Mouse (Mus musculus): ENCODE data around the gene Als2. TPM values are rescaled to one million over a fixed set of nuclear protein-coding genes. Genes with fewer than 3 reads are reported as not detected.

Als2 gene
- 7.3 TPM for polyA plus RNA-seq (2014; fragmentation: Illumina TruSeq; extraction: RNeasy Lipid Tissue Mini Kit (QIAGEN cat#74804); ENCODE audit: low read depth, low replicate concordance)

DNA sequence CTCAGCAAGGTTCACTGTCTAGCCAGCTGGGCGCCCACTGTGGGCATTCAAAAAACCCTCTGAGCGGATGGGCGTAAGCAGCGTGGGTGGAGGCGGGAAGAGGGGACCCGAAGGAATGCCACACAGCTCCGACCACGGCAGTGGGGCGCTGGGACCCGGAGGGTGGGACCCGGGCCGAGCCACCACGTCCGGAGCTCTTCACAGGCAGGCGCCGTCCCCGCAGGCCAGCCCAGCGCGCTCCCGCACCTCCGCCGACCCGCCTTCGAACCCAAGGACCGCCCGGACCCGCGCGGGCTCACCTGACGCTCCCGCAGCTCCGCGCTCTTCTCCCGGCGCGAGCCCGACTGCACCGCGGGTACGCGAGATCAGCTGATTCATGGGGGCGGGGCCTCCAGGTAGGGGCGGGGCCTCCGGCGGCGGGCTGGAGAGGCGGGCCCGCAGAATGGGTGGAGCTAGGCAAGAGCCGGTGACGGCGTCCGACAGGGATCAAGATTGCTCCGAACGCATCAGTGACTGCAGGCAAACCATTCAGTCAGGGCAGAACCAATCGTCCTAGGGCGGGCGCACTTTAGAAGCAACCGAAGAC is at the start of gene Als2:
Als2 (minus strand) TSS at position 376 of the 586 bp plus-strand sequence.

DNA sequence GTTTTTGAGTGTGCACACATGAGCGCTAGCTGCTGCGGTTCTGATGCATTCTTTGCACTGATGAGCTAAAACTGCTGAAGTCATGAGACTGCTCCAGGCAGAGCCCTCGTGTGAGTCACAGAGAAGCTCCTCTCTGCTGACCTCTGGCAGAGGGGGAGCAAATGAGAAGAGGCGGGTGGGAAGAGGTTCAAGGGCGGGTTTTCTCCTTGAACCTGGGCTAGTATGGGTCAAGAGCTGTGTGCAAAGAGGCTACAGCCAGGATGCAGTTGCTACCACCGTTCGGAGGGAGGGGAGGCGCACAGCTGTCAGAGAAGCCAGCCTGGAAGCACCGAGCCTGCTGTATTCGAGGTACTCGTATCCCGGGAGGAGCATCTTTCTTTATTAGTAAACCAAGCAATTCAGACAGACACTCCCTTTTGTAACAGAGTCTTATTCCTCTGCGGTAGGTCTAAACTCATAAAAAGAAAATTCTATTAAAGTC is 19.8 kb upstream of the Als2 start, which contains the start of gene Cdk15:
Cdk15 (plus strand) TSS at position 156 of the 481 bp plus-strand sequence.

DNA sequence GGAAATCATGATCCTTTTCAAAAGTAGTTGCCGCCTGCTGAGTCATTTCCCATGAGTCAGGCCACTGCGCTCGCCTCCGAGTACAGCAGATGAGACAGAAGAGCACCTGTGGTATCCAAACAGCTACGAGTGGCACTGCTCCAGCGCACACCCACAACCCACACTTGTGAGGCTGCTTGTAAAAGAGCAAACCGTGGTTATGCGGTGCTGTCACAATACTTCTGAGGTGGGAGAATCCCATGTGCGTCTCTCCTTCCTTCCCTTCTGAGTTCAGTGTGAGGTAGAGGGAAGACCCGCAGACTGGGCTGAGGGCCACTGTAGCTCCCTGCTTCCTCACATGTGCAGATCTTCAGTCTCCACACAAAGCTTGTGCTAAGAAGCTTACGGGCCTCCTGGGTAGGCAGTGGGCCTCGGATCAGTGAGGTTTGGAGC is 74.0 kb downstream of the Als2 start, which contains the start of gene Mpp4:
Mpp4 (minus strand) TSS at position 360 of the 432 bp plus-strand sequence.

DNA sequence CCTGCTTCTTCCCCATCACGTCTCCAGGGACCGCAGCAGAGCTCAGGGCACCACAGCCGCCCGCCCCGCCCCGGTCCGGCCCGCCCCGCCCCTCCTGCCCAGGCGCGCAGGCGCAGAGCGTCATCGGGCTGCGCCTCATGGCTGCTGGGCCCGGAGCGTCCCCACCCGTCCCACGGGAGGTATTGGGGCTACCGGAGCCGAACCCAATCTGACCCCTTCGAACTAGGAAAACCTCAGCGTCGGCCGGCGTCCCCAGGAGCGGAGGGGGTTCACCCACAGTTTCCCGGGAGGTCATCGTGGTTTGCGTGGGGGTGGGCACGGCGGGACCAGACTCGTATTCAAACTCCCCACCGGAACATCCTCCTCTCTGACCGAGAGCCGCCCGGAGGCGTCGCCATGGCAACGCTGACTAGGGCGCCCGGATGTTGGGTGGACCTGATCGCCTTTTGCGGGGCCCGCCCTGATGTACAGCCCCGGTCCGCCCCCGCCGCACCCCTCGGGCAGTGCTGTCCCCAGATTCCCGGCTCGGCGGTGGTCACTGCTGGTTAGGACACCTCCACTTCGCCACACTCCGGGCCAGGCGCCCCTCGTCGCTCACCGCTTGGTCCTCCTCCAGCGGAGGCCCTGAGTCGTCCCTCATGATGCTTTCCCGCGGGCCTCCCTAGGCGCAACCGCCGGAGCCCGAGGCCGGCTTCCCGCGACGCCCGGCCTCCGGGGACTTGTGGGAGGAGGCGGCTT is 117.1 kb downstream of the Als2 start, which contains the start of gene Tmem237:
Tmem237 (minus strand) TSS at position 689 of the 738 bp plus-strand sequence.

Other genes starting within 250 kb of the Als2 start
- gene C2cd6, start 142.3 kb downstream of the Als2 start, polyA plus RNA-seq (2014; fragmentation: Illumina TruSeq; extraction: RNeasy Lipid Tissue Mini Kit (QIAGEN cat#74804); ENCODE audit: low read depth, low replicate concordance), result 3.9 TPM
- gene Tmem237, start 116.8 kb downstream of the Als2 start, polyA plus RNA-seq (2014; fragmentation: Illumina TruSeq; extraction: RNeasy Lipid Tissue Mini Kit (QIAGEN cat#74804); ENCODE audit: low read depth, low replicate concordance), result 13.4 TPM
- gene Mpp4, start 73.8 kb downstream of the Als2 start, polyA plus RNA-seq (2014; fragmentation: Illumina TruSeq; extraction: RNeasy Lipid Tissue Mini Kit (QIAGEN cat#74804); ENCODE audit: low read depth, low replicate concordance), result 0.74 TPM
- 0.78 TPM for gene Cdk15, start 19.7 kb upstream of the Als2 start, polyA plus RNA-seq (2014; fragmentation: Illumina TruSeq; extraction: RNeasy Lipid Tissue Mini Kit (QIAGEN cat#74804); ENCODE audit: low read depth, low replicate concordance)
- 5.9 TPM for gene Fzd7, start 245.2 kb upstream of the Als2 start, polyA plus RNA-seq (2014; fragmentation: Illumina TruSeq; extraction: RNeasy Lipid Tissue Mini Kit (QIAGEN cat#74804); ENCODE audit: low read depth, low replicate concordance)